Mouse (Mus musculus) lung, postnatal 14 days (tissue): Measurements from ENCODE around the gene Cox6b1.

Source experiments
- DNase-seq: peaks from one replicate; pipeline ENCODE4 v3.0.0; 2021

Cox6b1 gene

DNA sequence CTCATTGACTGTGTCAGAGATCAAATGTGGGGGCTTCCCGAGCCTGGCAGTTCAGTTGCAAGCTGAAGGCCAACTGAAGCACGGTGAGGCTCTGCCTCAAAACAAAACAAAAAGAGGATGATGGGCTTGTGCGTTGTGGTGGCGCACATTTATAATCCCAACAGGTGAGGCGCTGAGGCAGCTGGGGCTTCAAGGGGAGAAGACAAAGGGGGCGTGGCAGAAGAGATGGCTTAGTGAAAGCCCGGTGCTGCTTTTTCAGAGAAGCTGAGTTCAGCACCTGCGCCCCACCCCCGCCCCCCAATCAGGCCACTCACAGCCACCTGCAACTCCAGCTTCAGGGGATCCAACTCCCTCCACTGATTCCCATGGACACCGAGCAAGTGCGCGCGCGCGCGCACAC, 17.5 kb downstream of the Cox6b1 start:
- no peak for DNase-seq

DNA sequence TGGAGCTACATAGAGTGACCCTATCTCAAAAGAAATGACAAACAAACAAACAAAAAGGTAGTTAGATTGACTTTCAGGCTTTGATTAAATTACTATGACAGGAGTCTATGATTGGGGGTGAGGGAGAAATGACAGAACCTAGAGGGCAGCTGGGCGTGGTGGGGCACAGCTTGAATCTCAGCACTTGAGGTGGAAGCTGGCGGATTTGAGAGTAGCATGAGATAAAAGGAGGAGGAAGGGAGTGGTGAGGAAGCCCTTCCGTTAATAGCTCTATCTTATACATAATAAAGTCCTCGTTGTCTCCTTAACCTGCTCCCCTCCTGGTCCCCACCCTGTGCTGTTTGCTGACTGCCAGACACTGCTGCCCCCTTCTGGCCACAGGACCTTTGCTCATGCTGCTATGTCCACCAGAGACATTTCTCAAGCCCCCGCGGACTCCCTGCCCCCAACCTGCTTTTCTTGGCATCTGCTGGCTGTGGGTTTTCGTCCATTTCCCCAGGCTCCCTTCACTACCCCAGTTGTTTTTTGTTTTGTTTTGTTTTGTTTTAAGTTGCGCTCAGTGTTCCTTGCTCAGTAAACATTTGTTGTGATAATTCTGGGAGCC, 18.1 kb downstream of the Cox6b1 start:
- peak; percentile 78 for DNase-seq

DNA sequence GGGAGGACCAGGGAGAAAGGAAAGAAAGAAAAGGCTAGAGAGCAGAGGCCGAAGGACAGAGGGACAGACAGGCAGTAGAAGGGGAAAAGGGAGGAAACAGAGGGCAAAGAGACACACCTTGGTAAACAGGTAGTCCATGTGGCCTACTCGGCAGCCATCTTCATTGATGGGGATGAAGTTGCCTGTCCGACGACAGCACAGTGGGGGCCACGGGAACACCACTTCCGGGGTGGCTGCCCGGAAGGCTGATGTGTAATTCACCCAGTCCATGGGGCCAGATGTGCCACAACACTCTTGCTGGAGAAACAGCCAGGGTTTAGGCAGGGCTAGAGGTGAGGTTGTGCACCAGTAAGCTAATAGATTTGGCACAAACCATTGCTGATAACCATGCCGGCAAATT, 21.0 kb downstream of the Cox6b1 start:
- DNase-seq, result no peak

DNA sequence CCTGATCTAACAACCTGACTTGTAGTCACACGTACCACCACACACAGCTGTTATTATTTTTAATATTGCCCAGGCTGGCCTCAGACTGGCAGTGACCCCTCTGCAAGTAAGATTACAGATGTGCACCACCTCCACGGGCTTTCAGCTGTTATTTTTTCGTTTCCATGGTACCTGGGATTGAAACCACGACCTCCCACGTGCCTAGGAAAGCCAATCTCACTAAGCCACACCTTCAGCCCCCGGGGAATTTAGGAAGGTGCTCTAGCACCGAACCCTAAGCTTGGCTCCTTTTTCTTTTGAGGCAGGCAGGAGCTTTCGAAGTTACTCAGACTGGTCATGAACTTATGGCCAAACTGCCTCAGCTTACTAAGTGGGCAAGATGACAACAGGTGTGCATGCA, 21.5 kb downstream of the Cox6b1 start:
- DNase-seq, result no peak

DNA sequence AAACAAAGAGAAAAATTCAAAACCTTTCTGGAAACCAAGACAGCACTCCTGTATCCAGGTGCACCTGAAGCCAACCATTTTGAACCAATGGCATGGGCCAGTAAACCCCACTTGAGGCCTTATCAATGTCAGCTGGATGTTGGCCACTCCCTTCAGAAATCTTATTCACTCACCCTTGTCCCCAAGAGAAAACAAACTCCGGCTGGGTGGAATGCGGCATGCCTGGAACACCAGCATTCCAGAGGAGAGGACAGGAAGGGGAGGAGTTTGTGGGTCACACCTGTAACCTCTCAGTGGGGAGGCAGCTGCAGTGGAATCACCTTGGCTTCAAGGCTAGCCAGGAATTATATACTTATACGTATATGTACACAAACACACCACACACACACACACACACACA, 23.4 kb downstream of the Cox6b1 start:
- peak; percentile 72 for DNase-seq

DNA sequence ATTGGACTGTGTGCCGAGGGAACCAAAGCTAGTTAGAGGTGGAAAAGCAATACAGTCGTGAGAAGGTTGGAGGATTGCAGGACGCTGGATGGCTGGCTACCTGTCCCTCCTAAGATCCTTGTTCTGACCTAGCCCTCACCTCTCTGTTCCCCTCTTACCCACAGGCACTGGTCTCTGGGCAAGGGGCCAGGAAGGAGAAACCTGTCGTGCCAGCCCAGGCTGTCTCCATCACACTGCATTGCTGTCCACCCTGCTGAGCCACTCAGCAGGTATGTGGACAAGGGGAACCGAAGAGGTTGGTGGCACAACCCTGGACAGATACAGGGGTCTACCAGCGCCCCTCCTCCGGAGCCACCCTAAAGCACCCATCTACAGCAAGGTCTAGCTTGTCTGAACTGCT, 25.3 kb downstream of the Cox6b1 start:
- peak; percentile 78 for DNase-seq

DNA sequence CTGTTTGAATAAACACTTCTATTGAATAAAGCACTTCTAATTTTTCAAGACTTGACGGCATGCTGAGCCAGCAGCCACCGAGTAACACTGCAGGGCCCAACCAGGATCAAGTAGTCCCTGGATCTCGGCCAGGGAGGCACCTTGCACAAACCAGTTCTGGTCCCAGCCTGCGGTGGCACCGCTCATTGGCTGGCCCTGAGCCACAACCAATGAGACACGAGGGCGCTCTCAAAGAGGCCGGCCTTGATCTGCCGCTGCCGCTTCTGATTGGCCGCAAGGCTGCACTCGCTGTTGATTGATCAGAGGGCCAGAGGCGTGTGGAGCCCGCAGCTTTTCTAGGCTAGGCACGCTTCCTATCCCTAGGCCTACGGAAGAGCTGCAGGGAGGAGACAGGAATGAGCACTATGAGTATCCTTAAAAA, 26.0 kb downstream of the Cox6b1 start:
- peak; percentile 95 for DNase-seq

DNA sequence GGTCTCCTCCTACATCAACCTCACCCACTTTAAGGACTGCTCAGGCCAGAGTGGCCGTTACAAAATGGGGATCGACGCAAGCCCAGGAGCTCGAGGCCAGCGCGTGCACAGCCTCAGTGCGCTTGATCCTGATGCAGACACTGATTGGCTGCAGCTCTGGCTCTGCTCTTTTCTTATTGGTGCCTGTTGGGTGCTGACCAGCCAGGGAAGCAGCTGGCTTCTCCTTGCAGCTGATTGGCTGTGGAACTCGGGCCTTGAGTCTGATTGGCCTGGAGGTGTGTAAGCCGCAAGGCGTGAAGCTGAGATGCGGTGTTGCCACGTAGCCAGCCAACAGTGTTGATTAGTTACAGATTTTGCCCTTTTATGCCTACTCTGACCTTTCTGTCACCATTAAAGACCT, 27.2 kb downstream of the Cox6b1 start, which contains the start of gene Zbtb32:
TSS of gene Zbtb32 (minus strand) at position 124 of the 400 bp plus-strand sequence.
- no peak for DNase-seq

DNA sequence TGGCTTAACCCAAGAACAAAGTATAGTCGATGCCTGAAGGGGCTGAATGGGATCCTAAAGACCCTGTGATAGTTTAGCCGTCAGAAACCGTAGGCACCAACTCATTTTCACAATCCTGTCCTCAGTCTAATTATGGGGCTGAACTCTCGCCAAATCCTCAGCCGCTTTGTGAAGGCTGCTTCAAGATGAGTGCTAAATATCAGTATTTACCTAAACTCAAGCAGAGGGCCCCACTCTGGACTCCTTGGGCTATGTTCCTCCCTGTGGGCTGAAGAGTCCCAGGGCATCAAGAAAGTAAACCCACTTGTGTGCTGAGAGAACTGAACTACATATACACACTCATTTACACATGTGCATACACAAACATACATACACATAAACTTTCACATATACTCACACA, 29.1 kb downstream of the Cox6b1 start:
- DNase-seq, result peak; percentile 48

DNA sequence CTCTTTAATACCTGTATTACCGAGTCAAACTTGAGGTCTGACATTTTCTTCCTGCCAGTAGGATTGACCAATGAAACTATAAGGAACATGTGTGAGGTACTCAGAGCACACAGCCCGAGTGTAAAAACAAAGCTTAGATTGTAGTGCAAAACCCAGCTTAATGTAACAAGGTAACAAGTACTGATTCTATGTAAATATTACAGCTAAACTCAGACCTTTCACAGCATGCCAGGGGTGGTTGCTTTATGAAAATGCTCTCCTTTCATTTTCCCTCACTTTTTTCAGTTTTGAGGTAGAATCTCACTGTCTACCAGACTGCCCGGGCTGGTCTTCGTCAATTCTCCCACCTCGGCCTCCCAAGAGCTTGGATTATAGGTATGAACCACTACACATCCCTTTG, 29.9 kb downstream of the Cox6b1 start:
- no peak for DNase-seq

DNA sequence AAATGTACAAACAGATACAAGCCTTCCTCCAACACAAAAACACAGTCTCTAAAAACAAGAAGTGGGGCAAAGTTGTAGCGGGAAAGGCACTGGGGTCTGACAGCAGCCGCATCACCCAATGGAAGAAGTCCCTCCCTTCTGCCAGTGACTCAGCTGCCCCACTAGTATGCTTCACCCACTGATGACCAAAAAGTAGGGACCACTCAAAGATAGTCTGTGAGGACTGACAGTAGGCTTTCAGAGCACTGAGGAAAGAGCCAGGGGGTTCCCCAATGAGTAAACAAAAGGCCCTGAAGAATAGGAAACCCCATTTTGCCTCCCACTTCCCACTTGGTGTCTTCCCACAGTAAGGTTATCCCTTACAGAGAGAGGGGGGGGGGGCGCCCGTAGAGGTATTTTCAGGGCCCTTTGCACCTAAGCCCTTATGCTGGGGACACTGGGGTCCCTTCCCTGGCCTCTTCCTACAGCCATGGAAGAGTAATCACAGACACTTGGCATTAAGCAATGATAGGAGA, 31.4 kb downstream of the Cox6b1 start:
- no peak for DNase-seq

DNA sequence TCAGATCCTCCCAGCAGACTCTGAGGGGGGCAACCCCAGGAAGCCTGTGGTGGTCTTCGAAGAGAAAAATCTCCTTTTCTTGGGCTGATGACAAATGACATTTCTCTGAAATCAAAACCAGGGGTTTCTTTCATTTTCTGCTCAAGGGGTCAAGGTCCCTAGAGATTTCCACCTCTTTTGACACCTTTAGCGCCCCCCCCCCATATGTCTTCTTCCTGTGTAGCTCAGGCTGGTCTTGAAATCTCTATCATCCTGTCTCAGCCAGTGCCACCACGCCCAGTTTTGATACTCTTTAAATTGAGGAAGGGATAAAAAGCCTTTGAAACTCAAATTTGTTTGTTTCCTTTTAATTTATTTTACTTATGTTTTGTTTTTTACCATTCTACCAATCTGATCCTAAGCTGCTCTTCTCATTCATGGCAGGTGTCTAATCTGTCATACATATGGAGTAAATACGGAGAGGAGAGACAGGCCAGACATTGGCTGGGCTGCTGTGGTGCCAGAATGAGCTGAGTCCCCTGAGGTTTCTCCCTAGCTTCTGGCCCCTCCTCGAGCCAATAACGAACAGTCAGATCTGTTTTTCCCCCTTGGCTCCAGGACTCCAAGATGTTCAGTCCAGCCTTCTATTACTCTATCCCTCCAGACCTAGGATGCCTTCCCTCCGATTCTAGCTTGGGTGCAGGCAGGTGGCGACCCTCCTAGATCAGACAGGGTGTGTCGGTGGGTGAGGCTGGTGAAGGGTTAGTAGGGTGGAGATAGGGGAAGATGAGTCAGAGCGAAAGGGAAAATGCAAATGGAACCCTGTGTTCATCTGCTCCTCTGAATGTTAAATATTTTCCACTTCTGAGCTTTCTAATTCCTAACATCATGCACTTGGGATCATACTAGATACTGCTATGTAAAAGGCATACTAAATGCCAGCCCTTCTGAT, 32.1 kb downstream of the Cox6b1 start:
- DNase-seq, result no peak

DNA sequence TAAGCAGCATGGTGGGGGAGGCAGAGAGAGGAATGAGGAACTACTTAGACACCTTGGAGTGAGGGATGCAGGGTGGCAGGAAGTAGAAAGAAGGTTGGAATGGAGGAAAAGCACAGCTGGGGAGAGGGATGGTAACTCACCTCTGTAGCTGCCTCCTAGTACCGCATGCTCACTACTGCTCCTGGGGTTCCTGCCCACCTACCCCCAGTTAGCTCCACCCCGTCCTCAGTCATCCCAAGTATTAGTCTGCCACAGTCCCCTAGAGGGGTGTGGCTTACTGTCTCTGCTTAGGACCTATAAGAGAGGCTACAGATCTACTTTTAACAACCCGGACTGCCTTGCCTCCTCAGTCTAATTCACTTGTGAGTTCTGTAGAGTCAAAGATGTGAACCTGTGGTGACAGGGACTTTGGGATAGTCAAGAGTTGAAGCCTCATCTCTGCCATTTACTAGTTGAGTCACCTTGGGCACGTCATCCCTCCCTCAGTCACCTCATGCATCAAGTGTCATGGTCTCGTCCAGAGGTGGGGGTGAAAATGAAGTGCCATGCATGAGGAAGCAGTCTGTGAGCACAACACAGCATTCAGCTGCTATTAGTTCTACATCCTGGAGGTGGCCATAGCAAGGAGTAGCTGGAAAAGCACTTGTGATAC, 33.1 kb downstream of the Cox6b1 start:
- DNase-seq, result no peak

DNA sequence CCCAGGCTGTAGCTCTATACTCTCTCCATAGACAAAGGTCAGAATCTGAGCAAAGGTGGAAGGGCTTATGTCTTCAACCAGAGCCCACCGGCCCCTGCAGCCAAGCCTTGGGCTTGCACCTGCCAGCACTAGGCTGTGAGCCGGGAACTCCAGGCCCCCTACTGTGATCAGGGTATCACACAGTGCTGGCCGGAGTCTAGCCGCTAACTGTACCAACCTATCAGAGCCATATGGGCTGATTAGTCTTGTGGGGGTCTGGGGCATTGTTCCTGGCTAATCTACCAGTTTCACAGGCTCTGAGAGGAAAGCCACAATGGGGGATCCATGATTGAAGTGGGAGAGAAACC, 34.4 kb downstream of the Cox6b1 start:
- no peak for DNase-seq

DNA sequence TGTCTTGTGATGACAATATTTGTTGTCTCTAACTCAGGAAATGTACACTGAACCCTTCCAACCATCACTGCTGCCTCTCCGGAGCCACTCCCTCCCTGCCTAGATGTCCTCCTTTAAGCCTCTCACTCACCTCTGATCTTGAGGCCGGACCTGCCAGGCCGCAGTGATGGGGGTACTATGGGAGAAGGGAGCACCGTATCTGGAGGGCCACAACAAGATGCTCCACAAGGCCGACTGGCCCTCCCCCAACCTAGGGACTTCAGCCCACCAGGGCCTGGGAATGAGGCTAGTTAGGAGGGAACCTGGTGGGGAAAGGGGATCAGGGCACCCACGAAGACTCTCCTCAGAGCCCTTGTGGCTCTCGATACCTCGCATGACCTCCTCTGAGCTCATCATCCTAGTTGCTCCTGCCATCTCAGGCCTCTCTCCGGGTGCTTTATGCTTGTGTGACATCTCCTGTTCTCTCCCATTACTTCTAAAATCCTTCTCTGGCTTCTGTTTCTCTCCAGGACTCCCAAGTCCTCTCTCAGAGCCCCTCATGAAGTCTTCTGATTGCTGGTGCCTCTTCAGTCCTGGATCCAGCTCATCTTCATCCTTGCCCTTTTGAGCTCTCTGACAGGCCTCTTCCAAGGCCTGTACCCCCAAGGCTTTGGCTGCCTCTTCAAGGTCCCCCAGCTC, 34.9 kb downstream of the Cox6b1 start:
- no peak for DNase-seq

DNA sequence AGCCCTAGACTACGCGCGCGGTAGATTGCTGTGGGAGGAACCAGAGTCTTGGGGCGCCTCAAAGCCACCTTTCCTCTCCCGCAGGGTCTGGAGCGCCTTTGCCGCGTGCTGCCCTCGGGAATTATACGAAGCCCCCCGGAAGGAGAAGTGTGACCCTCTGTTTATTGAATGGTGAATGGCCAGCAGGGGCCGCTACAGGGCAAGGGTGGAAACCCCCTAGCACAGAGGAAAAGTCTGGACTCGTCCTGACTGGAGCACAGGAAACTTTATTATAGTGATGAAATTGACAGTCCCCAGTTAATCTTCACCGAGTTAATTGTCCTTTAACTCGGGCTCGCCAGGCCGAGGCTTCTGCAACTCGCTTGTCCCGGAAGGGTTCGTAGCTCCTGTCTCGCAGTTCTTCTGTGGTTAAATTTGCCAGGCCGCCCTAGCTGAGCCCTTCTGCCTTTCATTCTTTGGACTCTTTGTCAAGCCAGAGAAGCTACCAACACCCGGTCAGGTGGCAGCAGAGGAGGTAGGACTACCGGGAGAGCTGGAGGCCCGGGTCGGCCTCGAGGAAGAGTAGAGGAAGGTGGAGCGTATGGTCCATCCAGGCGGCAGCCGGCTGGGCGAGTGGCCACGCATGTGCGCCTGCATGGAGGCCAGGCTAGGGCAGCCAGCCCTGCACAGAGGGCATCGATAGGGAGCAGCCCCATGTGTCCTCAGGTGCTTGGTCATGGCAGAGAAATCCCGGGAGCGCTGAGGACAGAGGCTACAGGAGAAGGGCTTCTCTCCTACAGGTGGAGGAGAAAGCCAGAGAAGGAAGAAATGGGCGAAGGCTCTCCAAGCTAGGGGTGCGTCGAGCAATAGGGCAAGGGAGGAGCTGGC, 36.3 kb downstream of the Cox6b1 start:
- peak; percentile 92 for DNase-seq

DNA sequence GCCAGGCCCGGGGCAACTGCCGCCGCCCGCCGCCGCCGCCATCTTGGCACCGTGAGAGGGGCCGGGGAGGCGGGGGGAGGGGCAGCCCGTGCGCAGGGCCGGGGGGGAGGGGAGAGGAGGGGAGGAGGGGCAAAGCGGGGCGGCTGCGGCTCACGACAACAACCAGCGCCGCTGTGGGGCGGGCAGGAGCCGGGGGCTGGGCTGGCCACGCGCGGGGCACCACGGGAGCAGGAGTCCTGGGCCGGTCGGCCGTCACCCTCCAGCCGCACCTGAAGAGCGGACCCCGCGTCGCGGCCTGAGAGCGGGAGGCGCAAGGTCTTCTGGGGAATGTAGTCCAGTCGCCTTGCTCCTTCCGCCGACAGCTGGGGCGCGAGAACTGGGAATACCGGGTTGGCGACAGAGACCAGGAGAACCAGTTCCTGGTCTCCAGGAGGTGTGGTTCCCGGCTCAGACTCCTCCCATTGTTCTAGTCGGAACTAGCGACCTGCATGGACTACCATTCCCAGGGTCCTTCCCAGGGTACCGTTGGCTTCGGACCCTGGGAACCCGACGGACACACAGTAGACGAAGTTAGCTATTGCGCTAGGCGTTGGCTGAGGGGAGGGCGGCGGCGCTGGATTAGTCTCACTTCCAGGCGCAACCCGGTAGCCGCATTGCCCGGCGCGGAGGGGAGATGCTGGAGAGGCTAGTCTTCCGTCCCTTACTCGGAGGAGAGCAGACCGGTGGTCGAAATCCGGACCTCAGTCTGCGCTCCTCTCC, 37.1 kb downstream of the Cox6b1 start, which contains the start of gene Kmt2b:
TSS of gene Kmt2b (minus strand) at position 51 of the 759 bp plus-strand sequence.
- peak; percentile 94 for DNase-seq

DNA sequence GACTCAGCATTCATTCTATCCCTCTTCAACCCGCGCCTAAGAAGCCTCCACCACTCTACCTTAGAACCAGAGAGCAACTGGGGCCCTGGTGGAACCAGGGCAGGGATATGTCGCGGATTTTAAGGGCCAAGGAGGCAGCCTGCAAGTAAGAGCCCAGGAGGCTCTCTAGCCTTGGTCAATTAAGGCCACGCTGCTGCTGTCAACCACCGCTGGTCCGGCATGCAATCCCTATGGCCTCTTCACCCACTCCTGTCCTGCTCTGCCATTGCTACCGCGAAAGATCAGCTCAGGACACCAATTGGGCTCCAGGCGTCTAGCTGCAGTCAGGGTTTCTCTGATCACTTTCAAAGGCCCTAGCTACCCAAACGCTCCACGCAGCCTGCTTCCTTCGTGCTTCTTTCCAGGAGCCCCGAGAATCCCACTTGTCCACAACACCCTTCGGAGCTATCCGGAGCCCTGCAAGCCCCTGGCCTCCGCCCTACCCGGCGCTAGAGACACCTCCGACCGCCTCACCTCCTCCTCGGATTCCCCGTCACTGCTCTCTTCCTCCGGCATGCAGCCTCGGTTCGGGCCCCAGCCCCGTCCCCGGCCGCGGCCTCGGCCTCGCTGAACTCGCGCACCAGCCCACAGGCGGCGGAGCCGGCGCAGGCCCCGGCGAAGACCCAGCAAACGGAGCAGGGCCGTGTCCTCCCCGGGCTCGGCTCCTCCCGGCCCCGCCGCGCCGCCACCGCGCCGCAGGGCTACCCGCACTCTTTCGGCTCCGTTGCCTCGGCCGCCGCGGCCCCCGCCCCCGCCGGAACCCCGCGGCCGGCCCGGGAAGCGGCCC, 37.9 kb downstream of the Cox6b1 start:
- DNase-seq, result peak; percentile 37

DNA sequence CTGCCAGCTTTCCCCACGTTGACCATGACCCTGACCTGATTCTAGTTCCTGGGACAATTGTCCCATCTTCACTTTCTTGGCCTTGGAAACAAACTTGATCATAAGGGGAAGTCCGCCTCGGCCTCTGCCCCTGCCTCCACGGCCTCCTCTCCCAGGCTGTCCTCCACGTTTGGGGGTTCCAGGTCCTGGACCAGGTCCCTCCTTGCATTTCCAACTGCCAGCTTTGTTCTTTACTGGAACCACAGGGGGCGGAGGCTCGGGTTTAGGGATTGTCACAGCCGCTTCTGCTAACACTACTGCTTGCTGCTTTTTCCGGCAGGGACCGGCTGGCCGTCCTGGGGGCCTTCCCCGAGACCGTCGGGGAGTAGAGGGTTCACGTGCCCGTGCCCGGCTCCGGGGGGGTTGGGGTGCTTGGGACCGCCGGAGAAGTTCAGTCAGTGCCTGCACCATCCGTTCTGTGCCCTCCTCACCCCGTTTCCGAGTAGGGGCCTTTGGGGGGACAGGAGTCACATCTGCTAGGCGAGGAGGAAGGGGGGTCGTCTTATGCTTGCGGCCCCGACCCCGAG, 39.4 kb downstream of the Cox6b1 start:
- DNase-seq, result no peak

DNA sequence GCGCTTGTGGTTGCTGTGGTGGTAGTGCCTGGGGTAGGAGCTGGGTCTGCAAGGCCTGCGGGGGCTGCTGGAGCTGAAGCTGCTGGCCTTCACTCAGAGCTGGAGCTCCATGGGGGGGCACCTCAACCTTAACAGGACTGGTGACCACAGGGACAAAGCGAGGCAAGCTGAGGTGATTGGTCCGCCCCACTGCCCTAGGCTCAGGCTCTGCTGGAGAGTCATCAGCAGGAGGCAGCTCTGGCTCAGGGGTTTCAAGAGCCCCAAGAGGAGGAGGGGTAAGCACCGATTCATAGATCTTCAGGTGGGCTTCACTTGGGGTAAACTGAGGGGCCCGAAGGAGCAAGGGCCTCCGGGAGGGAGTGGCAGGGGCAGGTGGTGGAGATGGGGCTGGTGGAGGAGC, 40.8 kb downstream of the Cox6b1 start:
- no peak for DNase-seq
